Mouse (Mus musculus) heart, embryonic 11.5 days (tissue): ENCODE data around the gene Pop7. TPM values are rescaled to one million over a fixed set of nuclear protein-coding genes. Genes with fewer than 3 reads are reported as not detected.

Experiments
- ATAC-seq: fragments of 200-750 bp; cut with Nextera tagmentation; replicated peaks from 2 replicates; pipeline ENCODE4 v1.8.0; 2017; ENCODE audit warnings: moderate library complexity; ENCODE audit not compliant: insufficient number of reproducible peaks, low FRiP score, low TSS enrichment
- H3K27ac ChIP-seq: fragments of 300-500 bp; sonication (generic); 2 replicates; pipeline ENCODE4 v1.5.1; 2014; ENCODE audit warnings: mild to moderate bottlenecking, low read depth, low read length
- H3K27me3 ChIP-seq: fragments of 300-500 bp; sonication (generic); 2 replicates; pipeline ENCODE4 v1.6.1; 2014; ENCODE audit warnings: mild to moderate bottlenecking, low read length, mixed read lengths; ENCODE audit not compliant: control insufficient read depth, insufficient read depth
- H3K36me3 ChIP-seq: fragments of 300-500 bp; sonication (generic); 2 replicates; pipeline ENCODE4 v1.6.1; 2014; ENCODE audit warnings: mild to moderate bottlenecking, low read length, moderate library complexity, mixed read lengths; ENCODE audit not compliant: control insufficient read depth, insufficient read depth
- H3K4me1 ChIP-seq: fragments of 300-500 bp; sonication (generic); 2 replicates; pipeline ENCODE4 v1.6.1; 2014; ENCODE audit warnings: low read length; ENCODE audit not compliant: control insufficient read depth, insufficient read depth
- H3K4me2 ChIP-seq: fragments of 300-500 bp; sonication (generic); 2 replicates; pipeline ENCODE4 v1.6.1; 2014; ENCODE audit warnings: mild to moderate bottlenecking, moderate library complexity
- H3K4me3 ChIP-seq: fragments of 300-500 bp; sonication (generic); 2 replicates; pipeline ENCODE4 v1.5.1; 2014; ENCODE audit warnings: low read depth, low read length
- H3K9ac ChIP-seq: fragments of 300-500 bp; sonication (generic); 2 replicates; pipeline ENCODE4 v1.6.1; 2014; ENCODE audit warnings: mild to moderate bottlenecking, low read depth, low read length, moderate library complexity
- H3K9me3 ChIP-seq: fragments of 300-500 bp; sonication (generic); replicated peaks from 2 replicates; pipeline ENCODE4 v1.6.1; 2016; ENCODE audit warnings: low read length; ENCODE audit not compliant: control insufficient read depth
- WGBS: fragments of 180-500 bp; shearing (Covaris S2); extraction: QIAGEN DNeasy Blood & Tissue Kit; methylation state at CpG from one replicate; pipeline ENCODE4 v1.1.7; 2014; ENCODE audit not compliant: insufficient replicate concordance; 5-methylcytosine and 5-hydroxymethylcytosine counted together
- microRNA-seq: library from miRNA; unstranded; fragments of <30 nt; microRNA quantifications from one replicate; pipeline ENCODE4, GENCODE M21; 2016; ENCODE audit warnings: borderline number of aligned reads
- polyA plus RNA-seq: library from polyadenylated mRNA; unstranded; fragments of >200 nt; fragmentation: Nextera tagmentation; extraction: Ambion mirVana; gene quantifications from 2 replicates; pipeline ENCODE4 v1.2.1, GENCODE M21; 2014

The Pop7 gene
- polyA plus RNA-seq, 1 experiment from 2014 or later = 50.0 TPM

DNA sequence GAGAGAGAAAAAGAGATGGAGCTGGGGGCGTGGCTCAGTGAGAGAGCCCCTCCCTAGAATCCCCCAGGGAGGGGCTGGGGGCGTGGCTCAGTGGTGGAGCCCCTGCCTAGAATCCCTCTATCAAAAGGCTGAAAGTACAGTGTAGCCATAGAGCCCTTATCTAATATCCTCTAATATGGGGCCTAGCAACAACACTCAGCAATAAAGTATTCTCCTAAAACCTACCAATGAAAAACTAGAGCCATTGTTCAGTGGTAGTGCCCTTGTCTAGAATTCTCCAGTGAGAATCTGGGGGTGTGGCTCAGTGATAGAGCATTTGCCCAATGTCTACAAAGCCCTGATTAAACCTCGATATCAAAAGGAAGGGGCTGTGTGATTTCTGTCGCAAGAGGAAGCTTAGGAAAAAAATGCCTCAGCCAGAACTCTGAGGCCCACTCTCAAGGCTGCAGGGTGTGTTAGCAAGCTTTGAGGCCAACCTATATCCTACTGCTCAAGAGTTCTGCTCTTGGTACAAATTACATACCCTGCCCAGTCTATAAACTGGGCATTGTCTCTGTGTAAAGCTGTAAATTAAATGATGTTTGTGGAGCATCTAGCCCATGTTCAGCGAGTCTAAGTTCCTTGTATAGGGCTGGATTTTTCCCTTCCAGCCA is 29.9 kb downstream of the Pop7 start:
- H3K4me2 ChIP-seq = no peak overlapping the region
- H3K4me1 ChIP-seq = no peaks in the 10 kb centered on the region
- 52% methylated on average over 5 of the region's 5 CpGs for WGBS
- no peaks in the 10 kb centered on the region for H3K27me3 ChIP-seq
- H3K27ac ChIP-seq = no peak overlapping the region
- no peaks in the 10 kb centered on the region for H3K9me3 ChIP-seq
- no peak overlapping the region for H3K4me3 ChIP-seq
- H3K9ac ChIP-seq = no peak overlapping the region
- no peaks in the 10 kb centered on the region for H3K36me3 ChIP-seq
- no peak; the same call in 1 of the 2 replicates for ATAC-seq

DNA sequence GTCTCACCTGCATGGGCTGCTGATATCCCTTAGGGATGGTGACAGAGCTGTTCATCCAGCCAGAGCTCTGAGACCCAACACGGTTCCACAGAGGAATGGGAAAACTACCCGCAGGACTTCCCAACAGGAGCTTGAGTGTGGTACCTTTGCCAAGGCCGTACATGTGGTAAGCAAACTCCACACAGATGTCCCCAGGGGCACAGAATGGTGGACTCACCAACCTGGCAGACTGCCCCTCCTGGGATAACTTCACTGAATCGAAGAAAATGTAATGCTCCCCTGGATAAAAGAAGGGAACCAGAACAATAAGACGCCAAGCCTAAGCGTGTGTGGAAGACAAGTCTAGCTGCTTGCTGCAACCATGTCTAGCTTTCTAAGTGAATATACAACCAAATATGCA is 35.4 kb downstream of the Pop7 start:
- no peak overlapping the region for H3K4me3 ChIP-seq
- no peaks in the 10 kb centered on the region for H3K9me3 ChIP-seq
- ATAC-seq = no peak
- no peaks in the 10 kb centered on the region for H3K27me3 ChIP-seq
- H3K4me2 ChIP-seq = no peak overlapping the region
- 89% methylated on average over 6 of the region's 6 CpGs for WGBS
- H3K4me1 ChIP-seq = no peaks in the 10 kb centered on the region
- H3K27ac ChIP-seq = no peak overlapping the region
- no peaks in the 10 kb centered on the region for H3K36me3 ChIP-seq
- no peak overlapping the region for H3K9ac ChIP-seq

DNA sequence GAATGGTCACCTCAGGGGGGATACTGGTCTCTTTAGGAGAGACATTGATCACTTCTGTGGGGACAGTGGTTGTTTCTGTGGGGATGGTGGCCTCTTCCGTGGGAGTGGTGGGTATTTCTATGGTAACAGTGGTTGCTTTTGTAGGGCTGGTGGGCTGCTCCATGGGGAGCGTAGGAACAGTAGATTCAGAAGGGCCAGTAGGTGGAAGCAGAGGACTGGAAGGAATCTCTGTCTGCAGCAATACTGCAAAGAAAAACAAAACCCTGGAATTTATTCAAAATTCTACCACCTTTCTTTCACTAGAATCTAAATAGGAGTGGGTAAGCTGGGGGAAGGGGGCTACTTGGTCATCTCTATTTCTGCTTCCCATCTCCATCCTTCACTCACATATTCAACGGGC is 37.3 kb downstream of the Pop7 start:
- Histone ChIP-seq H3K9ac (no peak overlapping the region), H3K27me3 (no peaks in the 10 kb centered on the region), H3K4me2 (no peak overlapping the region), H3K9me3 (no peaks in the 10 kb centered on the region), H3K4me1 (no peaks in the 10 kb centered on the region), H3K27ac (no peak overlapping the region), H3K4me3 (no peak overlapping the region), H3K36me3 (no peaks in the 10 kb centered on the region)
- ATAC-seq = no peak
- WGBS = 45% methylated on average over 3 of the region's 3 CpGs

DNA sequence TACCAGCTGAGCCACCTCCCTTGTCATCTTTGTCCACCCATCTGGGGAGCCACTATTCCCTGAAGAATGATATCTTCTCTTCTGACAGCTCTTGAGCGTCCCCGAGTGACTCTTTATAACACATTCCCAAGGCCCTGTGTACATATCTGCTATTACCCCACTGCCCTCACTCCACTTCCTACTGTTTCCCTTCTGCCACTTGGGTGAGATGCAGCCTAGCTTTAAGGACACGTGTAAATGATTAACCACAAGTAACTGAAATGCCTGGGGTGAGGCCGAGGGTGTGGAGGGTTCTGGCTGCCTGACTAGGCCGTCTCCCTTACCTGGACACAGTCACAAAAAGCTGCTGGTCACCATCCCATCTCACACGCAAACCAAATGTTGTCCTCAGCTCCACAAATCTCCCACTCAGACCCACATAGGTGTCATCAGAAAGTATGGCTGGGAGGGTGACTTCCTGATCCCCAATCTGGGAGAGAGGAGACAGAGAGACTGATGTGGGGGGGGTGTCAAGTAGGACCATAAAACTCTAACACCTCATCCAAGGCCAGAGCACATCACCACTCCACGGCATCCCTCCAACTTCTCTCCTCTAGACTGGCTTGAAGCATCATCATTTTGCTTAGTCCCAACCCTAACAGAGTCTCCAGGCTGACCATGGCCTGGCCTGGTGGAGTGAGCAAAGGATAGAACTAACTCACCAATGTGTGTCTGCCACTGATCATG is 46.3 kb downstream of the Pop7 start:
- 61% methylated on average over 7 of the region's 7 CpGs for WGBS
- no peaks in the 10 kb centered on the region for H3K9me3 ChIP-seq
- no peak overlapping the region for H3K9ac ChIP-seq
- no peaks in the 10 kb centered on the region for H3K36me3 ChIP-seq
- H3K4me3 ChIP-seq = no peak overlapping the region
- H3K27ac ChIP-seq = no peak overlapping the region
- no peaks in the 10 kb centered on the region for H3K4me1 ChIP-seq
- H3K27me3 ChIP-seq = no peaks in the 10 kb centered on the region
- H3K4me2 ChIP-seq = no peak overlapping the region
- ATAC-seq = no peak

DNA sequence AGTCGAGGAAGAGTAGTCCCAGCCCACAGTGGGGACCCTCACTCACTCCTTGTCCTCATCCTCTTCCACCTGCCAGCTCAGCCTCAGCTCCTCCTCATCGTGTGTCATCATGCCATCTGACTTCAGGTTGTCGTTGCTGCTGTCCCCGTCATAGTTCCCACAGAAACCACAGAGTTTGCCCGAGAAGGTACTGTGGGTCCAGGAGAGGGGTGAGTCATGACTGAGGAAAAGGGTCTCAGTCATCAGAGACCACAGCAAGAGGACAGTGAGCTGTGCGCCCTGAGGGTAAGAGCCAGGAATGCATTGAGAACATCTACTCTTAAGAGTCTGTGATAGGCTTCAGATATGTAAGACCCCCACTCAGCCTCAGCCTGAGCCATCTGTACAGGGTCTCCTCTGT is 47.1 kb downstream of the Pop7 start:
- ATAC-seq = no peak

More for the DNA sequence above, 47.1 kb downstream of the Pop7 start:
- Histone ChIP-seq H3K9ac (no peak overlapping the region), H3K4me2 (no peak overlapping the region), H3K9me3 (no peaks in the 10 kb centered on the region), H3K27ac (no peak overlapping the region), H3K4me3 (no peak overlapping the region), H3K4me1 (no peaks in the 10 kb centered on the region), H3K36me3 (no peaks in the 10 kb centered on the region), H3K27me3 (no peaks in the 10 kb centered on the region)
- WGBS = 75% methylated on average over 6 of the region's 6 CpGs

Small RNAs within 50 kb of the gene (microRNA-seq; reads per million reads assigned to microRNA genes)
- 1.0 reads per million, percentile 13 among the genes with 10 or more reads in this experiment for gene Mir6418

Other genes with a start within 250 kb of the Pop7 start
- 20.3 and 22.2 TPM in 2 replicates for gene Ache, start 215.0 kb downstream of the Pop7 start, polyA plus RNA-seq
- gene Ufsp1, start 207.9 kb downstream of the Pop7 start, polyA plus RNA-seq = 9.1 and 10.3 TPM in 2 replicates
- gene Srrt, start 194.8 kb downstream of the Pop7 start, polyA plus RNA-seq = 92.0 and 96.9 TPM in 2 replicates
- 36.7 and 41.1 TPM in 2 replicates for gene Trip6, start 188.1 kb downstream of the Pop7 start, polyA plus RNA-seq
- 5.1 and 5.6 TPM in 2 replicates for gene Slc12a9, start 168.9 kb downstream of the Pop7 start, polyA plus RNA-seq
- gene Ephb4, start 152.4 kb downstream of the Pop7 start, polyA plus RNA-seq = 27.3 and 35.6 TPM in 2 replicates
- gene Zan, start 25.5 kb downstream of the Pop7 start, polyA plus RNA-seq = 0.03 and 0.11 TPM in 2 replicates
- 6.8 and 9.5 TPM in 2 replicates for gene Gigyf1, start 16.0 kb upstream of the Pop7 start, polyA plus RNA-seq
- not detected in 2 replicates for gene Epo, start 30.7 kb upstream of the Pop7 start, polyA plus RNA-seq
- gene Gnb2, start 31.0 kb upstream of the Pop7 start, polyA plus RNA-seq = 307 and 318 TPM in 2 replicates
- gene Actl6b, start 51.0 kb upstream of the Pop7 start, polyA plus RNA-seq = 0.65 and 1.0 TPM in 2 replicates
- 2.3 and 3.5 TPM in 2 replicates for gene Tfr2, start 67.3 kb upstream of the Pop7 start, polyA plus RNA-seq
- gene Mospd3, start 98.5 kb upstream of the Pop7 start, polyA plus RNA-seq = 13.9 and 16.0 TPM in 2 replicates
- 120 and 134 TPM in 2 replicates for gene Pcolce, start 111.3 kb upstream of the Pop7 start, polyA plus RNA-seq
- gene Fbxo24, start 126.5 kb upstream of the Pop7 start, polyA plus RNA-seq = not detected in 2 replicates
- gene Lrch4, start 126.6 kb upstream of the Pop7 start, polyA plus RNA-seq = 26.0 and 28.0 TPM in 2 replicates
- gene Gm20605, start 126.7 kb upstream of the Pop7 start, polyA plus RNA-seq = 5.9 and 6.5 TPM in 2 replicates
- gene Sap25, start 138.8 kb upstream of the Pop7 start, polyA plus RNA-seq = 3.9 and 5.6 TPM in 2 replicates
- gene Irs3, start 143.2 kb upstream of the Pop7 start, polyA plus RNA-seq = 0.23 TPM in 2 replicates
- gene Agfg2, start 182.2 kb upstream of the Pop7 start, polyA plus RNA-seq = 19.9 TPM in 2 replicates
- gene Nyap1, start 239.1 kb upstream of the Pop7 start, polyA plus RNA-seq = 0.47 and 1.0 TPM in 2 replicates
- gene Tsc22d4, start 243.2 kb upstream of the Pop7 start, polyA plus RNA-seq = 139 and 147 TPM in 2 replicates